Mouse (Mus musculus) c-Kit-positive CD71-positive TER-119-positive erythroid progenitor cells, embryonic 14.5 days (primary cell): ENCODE data around the gene Opn1mw.
"Not testable (repeated sequence)": the region's sequence is repeated elsewhere in the genome, so short reads cannot be mapped to it uniquely, and the experiment has no call there.

Experiments
- DNase-seq: peaks from one replicate; pipeline ENCODE4 v3.0.0-alpha.2; 2013; ENCODE audit warnings: low spot score

The Opn1mw gene

DNA sequence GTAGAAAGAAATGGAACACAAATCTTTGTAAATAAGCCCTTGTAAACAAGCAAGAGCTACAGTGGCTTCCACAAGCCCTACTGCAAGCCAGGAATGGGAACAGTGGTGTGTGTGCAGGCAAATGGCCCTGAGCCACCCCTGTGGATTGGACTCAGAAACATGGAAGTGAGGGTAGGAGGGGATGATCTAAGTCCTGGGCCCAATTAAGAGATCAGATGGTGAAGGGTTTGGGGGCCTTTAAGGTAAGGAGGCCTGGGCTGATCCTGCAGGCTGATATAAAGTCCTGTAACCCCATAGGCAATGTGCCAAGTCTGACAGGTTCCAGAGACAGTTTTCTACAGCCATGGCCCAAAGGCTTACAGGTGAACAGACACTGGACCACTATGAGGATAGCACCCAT, at the start of gene Opn1mw:
Gene Opn1mw (plus strand): TSS at position 301 of the 400 bp plus-strand sequence.
- DNase-seq = no peak

- DNase-seq = peak; percentile 4
Measured at GRCm38 (mm10) chrX:74084276-74084837, 42.9 kb upstream of the Opn1mw start.

DNA sequence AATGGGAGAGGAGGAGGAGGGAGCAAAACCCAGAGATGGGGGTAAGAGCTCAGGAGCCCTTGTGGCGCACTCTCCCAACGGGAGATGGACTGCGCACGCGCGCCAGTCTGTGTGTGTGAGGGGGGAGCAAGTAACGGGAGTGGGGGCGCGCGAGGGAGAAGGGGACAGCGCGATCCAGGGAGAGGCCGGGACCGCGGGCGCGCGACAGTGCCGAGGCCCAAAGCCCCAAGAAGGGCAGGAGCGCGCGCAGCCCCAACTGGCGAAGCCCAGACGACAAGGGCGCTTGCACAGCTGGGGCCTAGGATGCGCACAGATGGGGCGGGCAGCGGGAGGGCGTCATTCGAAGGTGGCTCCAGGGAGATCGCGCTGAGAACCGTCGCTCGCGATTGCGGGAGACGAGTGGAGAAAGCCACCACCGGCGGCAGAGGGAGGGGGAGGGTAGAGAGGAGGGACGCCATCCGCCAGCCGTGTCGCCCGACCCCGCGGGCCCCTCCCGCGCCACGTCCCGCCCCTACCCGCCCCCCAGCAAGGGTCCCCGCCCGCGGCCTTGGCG, 42.2 kb upstream of the Opn1mw start:
- peak; percentile 69 for DNase-seq

GRCm38 (mm10) chrX:74085601-74086038, 41.6 kb upstream of the Opn1mw start:
- peak; percentile 91 for DNase-seq

- DNase-seq = no peak
Measured at GRCm38 (mm10) chrX:74095130-74095529, 32.1 kb upstream of the Opn1mw start.

GRCm38 (mm10) chrX:74103457-74104188, 23.6 kb upstream of the Opn1mw start:
- no peak for DNase-seq

- no peak for DNase-seq
Measured at GRCm38 (mm10) chrX:74105916-74106315, 21.3 kb upstream of the Opn1mw start.

GRCm38 (mm10) chrX:74108747-74109146, 18.5 kb upstream of the Opn1mw start:
- DNase-seq = no peak

DNA sequence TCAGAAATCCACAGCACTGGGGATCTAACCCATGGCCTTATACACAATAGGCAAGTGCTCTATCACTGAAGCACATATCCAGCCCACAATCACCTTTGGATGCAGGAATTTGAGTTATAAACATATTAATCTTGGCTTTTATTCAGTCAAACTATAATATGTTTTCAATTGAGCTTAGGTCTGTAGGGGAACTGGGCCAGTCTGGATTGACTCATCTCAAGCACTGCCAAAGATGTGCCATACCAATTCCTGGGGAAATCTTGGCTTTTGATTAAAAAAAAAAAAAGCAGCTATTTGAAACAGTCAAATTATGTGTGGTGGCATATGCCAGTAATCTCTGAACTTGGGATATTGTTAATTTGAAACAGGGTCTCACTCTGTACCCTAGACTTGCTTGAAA, 13.2 kb upstream of the Opn1mw start:
- no peak for DNase-seq

- peak; percentile 42 for DNase-seq
Measured at GRCm38 (mm10) chrX:74115511-74115910, 11.8 kb upstream of the Opn1mw start.

- DNase-seq = peak; percentile 7
Measured at GRCm38 (mm10) chrX:74124975-74125374, 2.3 kb upstream of the Opn1mw start.

GRCm38 (mm10) chrX:74135263-74135662, 8.0 kb downstream of the Opn1mw start, which contains the start of gene Mecp2:
Gene Mecp2 (minus strand): TSS chrX:74135363.
- DNase-seq = not testable (repeated sequence)

DNA sequence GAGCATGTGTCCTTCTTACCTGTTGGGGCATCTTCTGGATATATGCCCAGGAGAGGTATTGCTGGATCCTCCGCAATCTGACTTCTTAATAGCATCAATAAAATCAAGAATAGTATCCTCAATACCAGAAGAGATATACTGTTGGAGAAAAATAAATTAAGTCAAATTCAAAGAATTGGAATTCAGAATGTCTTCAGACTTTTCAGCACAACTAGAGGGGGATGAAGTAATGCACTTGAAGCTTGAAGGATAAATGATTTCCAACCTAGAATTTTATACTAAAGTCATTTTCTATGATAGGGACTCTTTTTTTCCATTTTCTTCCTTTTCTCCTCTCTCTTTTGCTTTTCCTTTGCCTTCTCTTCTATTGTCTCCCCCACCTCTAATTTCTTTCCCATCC, 40.5 kb downstream of the Opn1mw start, which contains the start of gene Tex28:
Gene Tex28 (minus strand): TSS at position 101 of the 400 bp plus-strand sequence.
- DNase-seq = no peak

DNA sequence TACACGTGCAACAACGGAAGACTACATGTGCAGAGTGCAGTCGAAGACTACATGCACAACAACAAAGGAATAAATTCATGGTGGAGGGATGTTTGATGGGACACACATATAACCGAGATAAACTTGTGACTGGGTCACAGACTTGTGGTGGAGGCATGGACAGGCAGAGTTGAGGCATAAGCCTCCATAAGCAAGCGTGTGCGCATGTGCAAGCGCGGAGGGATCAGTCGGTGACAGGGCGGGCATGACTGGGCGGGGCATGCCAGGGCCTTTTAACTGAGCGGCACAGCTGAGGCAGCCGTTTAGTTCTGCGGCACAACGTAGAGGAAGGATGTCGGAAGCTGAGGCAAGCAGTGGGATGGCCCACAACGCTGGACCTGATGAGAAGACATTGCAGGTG, 49.7 kb downstream of the Opn1mw start, which contains the start of gene Tktl1:
Gene Tktl1 (plus strand): TSS at position 301 of the 400 bp plus-strand sequence.
- no peak for DNase-seq
